Mouse (Mus musculus) limb, embryonic 12.5 days (tissue): ENCODE results near the gene 4933428M09Rik. TPM values are rescaled to one million over a fixed set of nuclear protein-coding genes. Genes with fewer than 3 reads are reported as not detected.
"Not testable (repeated sequence)": the region's sequence is repeated elsewhere in the genome, so short reads cannot be mapped to it uniquely, and the experiment has no call there.

Source experiments
- ATAC-seq: fragments of 200-750 bp; cut with Nextera tagmentation; 2 replicates; pipeline ENCODE4 v1.8.0; 2017; ENCODE audit warnings: low read depth, moderate TSS enrichment; ENCODE audit not compliant: insufficient number of reproducible peaks, insufficient read depth, low FRiP score, low TSS enrichment
- H3K27ac ChIP-seq: fragments of 300-500 bp; sonication (generic); 2 replicates; pipeline ENCODE4 v1.5.1; 2016; ENCODE audit warnings: mild to moderate bottlenecking, moderate library complexity
- H3K27me3 ChIP-seq: fragments of 300-500 bp; sonication (generic); 2 replicates; pipeline ENCODE4 v1.6.1; 2016; ENCODE audit warnings: mild to moderate bottlenecking, moderate library complexity
- H3K36me3 ChIP-seq: fragments of 300-500 bp; sonication (generic); 2 replicates; pipeline ENCODE4 v1.6.1; 2016; ENCODE audit warnings: mild to moderate bottlenecking, moderate library complexity
- H3K4me1 ChIP-seq: fragments of 300-500 bp; sonication (generic); replicated peaks from 2 replicates; pipeline ENCODE4 v1.6.1; 2016
- H3K4me2 ChIP-seq: fragments of 300-500 bp; sonication (generic); 2 replicates; pipeline ENCODE4 v1.6.1; 2016; ENCODE audit warnings: mild to moderate bottlenecking, moderate library complexity
- H3K4me3 ChIP-seq: fragments of 300-500 bp; sonication (generic); replicated peaks from 2 replicates; pipeline ENCODE4 v1.5.1; 2016; ENCODE audit warnings: mild to moderate bottlenecking
- H3K9ac ChIP-seq: fragments of 300-500 bp; sonication (generic); replicated peaks from 2 replicates; pipeline ENCODE4 v1.6.1; 2016; ENCODE audit warnings: mild to moderate bottlenecking, moderate library complexity
- H3K9me3 ChIP-seq: fragments of 300-500 bp; sonication (generic); 2 replicates; pipeline ENCODE4 v1.6.1; 2016; ENCODE audit warnings: mild to moderate bottlenecking, moderate library complexity
- WGBS: fragments of 180-500 bp; shearing (Covaris S2); methylation state at CpG from one replicate; pipeline ENCODE4 v1.1.7; 2016; 5-methylcytosine and 5-hydroxymethylcytosine counted together
- polyA plus RNA-seq: library from polyadenylated mRNA; unstranded; fragments of >200 nt; fragmentation: Nextera tagmentation; extraction: Ambion mirVana; gene quantifications from 2 replicates; pipeline ENCODE4 v1.2.1, GENCODE M21; 2016

Gene 4933428M09Rik
- not detected in 2 replicates for polyA plus RNA-seq

DNA sequence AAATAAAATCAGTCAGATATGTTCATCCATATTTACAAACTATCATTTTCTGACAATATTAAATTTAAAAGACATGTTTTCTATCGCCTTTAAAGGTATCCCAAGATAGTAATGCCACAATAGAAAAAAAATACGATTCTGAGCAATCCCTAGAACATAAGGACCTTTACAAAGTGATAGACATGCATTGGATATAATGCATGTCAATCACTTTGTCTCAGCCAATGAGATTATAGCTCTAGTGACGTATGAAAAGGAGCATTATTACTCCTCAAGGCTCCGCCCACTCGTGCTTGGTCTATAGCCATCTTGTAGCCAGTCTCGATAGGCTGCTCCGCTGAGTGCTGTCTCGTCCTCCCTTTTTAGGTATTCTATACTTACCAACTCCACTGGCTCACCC, at the start of gene 4933428M09Rik:
TSS of gene 4933428M09Rik (plus strand) at position 301 of the 400 bp plus-strand sequence.
- ATAC-seq, result no peak
- WGBS, result 91% methylated on average over 8 of the region's 8 CpGs

GRCm38 (mm10) chrX:139134031-139134430, 45.0 kb upstream of the 4933428M09Rik start:
- H3K27ac ChIP-seq, result no peak overlapping the region
- H3K9me3 ChIP-seq, result no peaks in the 10 kb centered on the region
- no peaks in the 10 kb centered on the region for H3K36me3 ChIP-seq
- WGBS, result 48% methylated on average over 4 of the region's 4 CpGs
- no peak for ATAC-seq
- no peak overlapping the region for H3K4me3 ChIP-seq
- H3K4me1 ChIP-seq, result no peaks in the 10 kb centered on the region
- H3K27me3 ChIP-seq, result peaks cover 4% of the 10 kb centered on the region
- no peak overlapping the region for H3K4me2 ChIP-seq
- H3K9ac ChIP-seq, result no peak overlapping the region

More for the DNA sequence above, at the start of gene 4933428M09Rik:
- Histone ChIP-seq H3K4me1 (no peaks in the 10 kb centered on the region), H3K36me3 (no peaks in the 10 kb centered on the region), H3K27me3 (no peaks in the 10 kb centered on the region; the same call in 1 of the 2 replicates), H3K4me3 (no peak within 1 kb of the TSS), H3K4me2 (no peak within 1 kb of the TSS), H3K9me3 (no peaks in the 10 kb centered on the region), H3K27ac (no peak within 1 kb of the TSS), H3K9ac (no peak within 1 kb of the TSS)

DNA sequence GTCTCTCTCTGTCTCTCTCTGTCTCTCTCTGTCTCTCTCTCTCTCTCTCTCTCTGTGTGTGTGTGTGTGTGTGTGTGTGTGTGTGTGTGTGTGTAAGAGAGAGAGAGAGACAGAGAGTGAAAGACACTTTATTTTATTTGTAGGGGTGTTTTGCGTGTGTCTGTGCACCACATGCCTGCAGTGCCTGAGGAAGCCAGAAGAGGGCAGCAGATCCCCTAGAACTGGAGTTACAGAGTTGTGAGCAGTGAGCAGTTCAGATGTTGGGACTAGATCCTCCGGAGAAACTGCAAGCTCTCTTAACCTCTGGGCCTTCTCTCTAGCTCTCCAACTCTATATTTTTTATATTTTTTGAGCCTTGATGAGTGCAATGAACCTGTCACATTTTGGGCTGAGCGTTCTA, 12.5 kb downstream of the 4933428M09Rik start:
- H3K27me3 ChIP-seq, ATAC-seq, H3K27ac ChIP-seq, H3K4me3 ChIP-seq, H3K4me2 ChIP-seq, H3K9ac ChIP-seq, H3K36me3 ChIP-seq, H3K9me3 ChIP-seq, H3K4me1 ChIP-seq: not testable (repeated sequence)
- 89% methylated on average over 3 of the region's 3 CpGs for WGBS

DNA sequence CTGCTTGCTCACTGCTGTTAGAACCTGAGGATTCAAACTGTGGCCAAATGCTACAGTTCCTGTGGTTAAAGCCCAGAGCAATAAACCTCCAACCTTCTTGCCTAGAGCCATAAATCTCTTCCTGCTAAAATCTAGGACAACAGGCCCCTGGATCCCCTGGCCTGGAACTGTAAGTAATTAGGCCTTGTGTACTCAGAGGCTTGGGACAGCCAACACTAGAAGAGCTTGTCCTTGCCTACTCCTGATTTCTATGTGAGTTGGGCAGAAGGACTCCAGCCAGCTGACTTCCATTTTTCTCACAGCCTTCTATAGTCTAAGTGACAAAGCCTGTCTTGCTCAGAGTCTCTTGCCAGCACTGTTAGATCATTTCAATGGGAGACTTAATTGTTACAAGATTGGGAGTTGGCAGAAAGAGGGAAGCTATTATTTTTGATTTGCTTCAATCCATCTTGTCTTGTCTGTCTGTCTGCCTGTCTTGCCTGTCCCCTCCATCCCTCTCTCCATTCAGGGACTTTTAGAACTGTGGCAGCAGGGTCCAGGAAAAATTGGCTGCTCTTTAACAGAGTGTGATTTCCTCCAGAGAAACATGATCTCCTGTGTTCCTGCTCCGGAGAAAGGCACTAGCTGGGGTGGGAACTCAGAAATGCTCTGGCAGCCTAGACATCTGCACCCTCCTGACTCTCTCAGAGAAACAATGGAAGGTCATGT, 15.7 kb downstream of the 4933428M09Rik start:
- H3K4me3 ChIP-seq, result no peak overlapping the region
- H3K27me3 ChIP-seq, result peaks cover 7% of the 10 kb centered on the region; the same call in 1 of the 2 replicates
- 33% methylated on average over 1 of the region's 1 CpGs for WGBS
- H3K4me1 ChIP-seq, result no peaks in the 10 kb centered on the region
- no peak overlapping the region for H3K9ac ChIP-seq
- H3K9me3 ChIP-seq, result no peaks in the 10 kb centered on the region
- no peaks in the 10 kb centered on the region for H3K36me3 ChIP-seq
- H3K4me2 ChIP-seq, result no peak overlapping the region
- peak overlapping the region; percentile 14 for H3K27ac ChIP-seq
- no peak; the same call in 1 of the 2 replicates for ATAC-seq

GRCm38 (mm10) chrX:139209191-139209828, 30.3 kb downstream of the 4933428M09Rik start:
- WGBS, result 85% methylated on average over 4 of the region's 4 CpGs
- not testable (repeated sequence) for H3K27ac ChIP-seq, H3K36me3 ChIP-seq, H3K27me3 ChIP-seq, H3K4me2 ChIP-seq, H3K9ac ChIP-seq, H3K4me1 ChIP-seq, H3K4me3 ChIP-seq, H3K9me3 ChIP-seq
- ATAC-seq, result peak; percentile 59; the same call in 1 of the 2 replicates

DNA sequence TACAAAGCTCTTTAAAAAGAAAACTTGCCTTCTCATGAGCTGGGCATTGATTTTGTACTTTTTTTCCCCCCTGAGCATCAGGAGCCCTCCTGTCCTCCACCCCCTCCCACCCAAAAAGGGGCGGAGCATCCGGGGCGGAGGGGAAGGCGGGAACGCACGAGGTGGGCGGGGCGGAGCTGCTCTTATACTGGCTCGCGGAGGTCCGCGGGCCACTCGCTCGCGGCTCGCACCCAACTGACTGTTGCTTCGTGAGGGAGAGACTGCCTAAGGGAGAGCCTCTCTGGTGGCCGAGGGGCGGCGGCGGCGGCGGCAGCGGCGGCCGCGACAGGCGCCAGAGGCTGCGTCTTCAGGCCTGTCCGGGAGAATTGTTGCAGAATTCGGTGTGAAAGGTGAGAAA, 30.8 kb downstream of the 4933428M09Rik start, which contains the start of gene Mum1l1:
TSS of gene Mum1l1 (plus strand) at position 214 of the 397 bp plus-strand sequence.
- Histone ChIP-seq H3K36me3 (no peaks in the 10 kb centered on the region), H3K9me3 (no peaks in the 10 kb centered on the region), H3K27me3 (peaks cover 4% of the 10 kb centered on the region), H3K4me1 (0 out of 2 replicates have a peak, but pooled peaks cover 4% of the 10 kb centered on the region), H3K27ac (peak within 1 kb of the TSS; percentile 78; the same call in 1 of the 2 replicates), H3K4me2 (peak within 1 kb of the TSS; percentile 50), H3K9ac (peak within 1 kb of the TSS; percentile 50; the same call in 1 of the 2 replicates), H3K4me3 (peak within 1 kb of the TSS; percentile 49)
- ATAC-seq, result peak; percentile 89
- 11% methylated on average over 19 of the region's 31 CpGs for WGBS

GRCm38 (mm10) chrX:139214765-139215164, 35.7 kb downstream of the 4933428M09Rik start:
- Histone ChIP-seq H3K36me3 (no peaks in the 10 kb centered on the region), H3K4me2 (no peak overlapping the region), H3K9me3 (no peaks in the 10 kb centered on the region), H3K27me3 (peaks cover 7% of the 10 kb centered on the region), H3K4me3 (no peak overlapping the region), H3K27ac (no peak overlapping the region), H3K4me1 (0 out of 2 replicates have a peak, but pooled peaks cover 4% of the 10 kb centered on the region), H3K9ac (no peak overlapping the region)
- 67% methylated on average over 4 of the region's 4 CpGs for WGBS
- no peak for ATAC-seq

DNA sequence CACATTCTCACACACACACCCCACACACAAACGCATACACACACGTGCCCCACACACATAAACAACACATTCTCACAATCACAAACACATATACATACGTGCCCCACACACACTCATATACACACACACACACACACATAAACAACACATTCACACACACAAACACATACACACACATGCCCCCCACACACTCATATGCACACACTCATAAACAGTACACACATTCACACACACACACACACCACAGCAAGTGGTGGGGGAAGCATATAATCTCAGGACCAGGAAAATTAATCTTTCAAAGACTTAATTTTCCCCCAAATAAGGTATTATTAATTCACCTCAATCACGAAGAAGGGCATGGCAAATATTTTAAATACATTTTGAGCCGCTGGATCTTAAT, 37.4 kb downstream of the 4933428M09Rik start:
- WGBS, result 76% methylated on average over 5 of the region's 5 CpGs
- H3K4me3 ChIP-seq, result no peak overlapping the region

DNA sequence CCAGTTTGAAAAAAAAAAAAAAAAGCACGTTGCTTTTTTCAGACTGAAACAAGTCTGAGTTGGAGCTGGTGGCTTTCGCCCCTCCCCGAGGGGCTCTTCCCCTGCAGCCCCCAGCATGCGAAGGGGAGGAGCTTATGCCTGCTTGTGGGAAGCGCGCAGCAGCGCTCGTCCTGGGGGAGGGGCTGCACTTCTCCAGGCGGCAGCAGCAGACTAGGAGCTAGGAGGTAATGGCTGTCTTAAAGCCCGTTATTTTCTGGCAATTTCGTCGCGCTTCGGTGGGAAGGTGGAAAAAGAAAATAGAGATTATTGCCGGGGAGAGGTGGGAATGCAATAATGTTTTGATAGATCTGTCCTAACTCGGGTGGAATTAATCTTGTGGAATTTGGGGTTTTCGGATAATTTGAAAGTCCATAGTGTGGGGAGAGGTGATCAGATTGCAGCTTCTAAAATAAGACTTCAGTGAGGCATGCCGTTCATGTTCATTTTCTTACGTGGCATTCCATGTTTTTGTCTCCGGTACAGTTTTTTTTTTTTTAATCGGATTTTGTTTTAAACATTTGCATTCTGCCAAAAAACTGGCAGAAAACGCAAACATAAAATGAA, 38.1 kb downstream of the 4933428M09Rik start:
- Histone ChIP-seq H3K36me3 (no peaks in the 10 kb centered on the region), H3K9ac (no peak overlapping the region)

More for the DNA sequence above, 37.4 kb downstream of the 4933428M09Rik start:
- no peak overlapping the region; the same call in 1 of the 2 replicates for H3K4me2 ChIP-seq
- no peak overlapping the region for H3K27ac ChIP-seq
- H3K36me3 ChIP-seq, result no peaks in the 10 kb centered on the region
- 0 out of 2 replicates have a peak, but pooled peaks cover under 1% of the 10 kb centered on the region for H3K4me1 ChIP-seq
- H3K9me3 ChIP-seq, result no peaks in the 10 kb centered on the region
- ATAC-seq, result no peak
- peaks cover 3% of the 10 kb centered on the region; the same call in 1 of the 2 replicates for H3K27me3 ChIP-seq
- no peak overlapping the region for H3K9ac ChIP-seq

DNA sequence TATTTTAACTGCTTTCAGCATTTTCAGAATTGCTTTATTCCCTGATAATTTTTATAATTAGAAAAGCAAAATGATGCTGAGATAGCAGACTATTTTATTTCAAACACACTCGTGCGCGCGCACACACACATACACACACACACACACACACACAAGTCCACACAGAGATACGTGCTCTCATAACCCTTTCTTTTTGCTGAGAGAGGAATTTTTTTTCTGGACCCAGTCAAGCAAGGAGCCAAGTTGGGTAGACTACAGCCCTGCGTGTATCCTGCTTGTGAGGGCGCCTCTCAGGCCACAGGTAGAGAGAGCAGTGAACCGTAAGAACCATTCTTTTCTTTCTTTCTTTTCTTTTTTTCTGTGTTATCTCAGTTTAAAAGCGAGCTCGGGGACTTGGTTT, 38.7 kb downstream of the 4933428M09Rik start:
- Histone ChIP-seq H3K4me1 (no peaks in the 10 kb centered on the region), H3K27me3 (peaks cover 3% of the 10 kb centered on the region; the same call in 1 of the 2 replicates), H3K4me2 (peak overlapping the region; percentile 49), H3K4me3 (peak overlapping the region; percentile 36), H3K27ac (no peak overlapping the region), H3K9ac (no peak overlapping the region), H3K36me3 (no peaks in the 10 kb centered on the region), H3K9me3 (no peaks in the 10 kb centered on the region)
- no peak for ATAC-seq
- WGBS, result 70% methylated on average over 10 of the region's 10 CpGs

More for the DNA sequence above, 38.1 kb downstream of the 4933428M09Rik start:
- peaks cover 3% of the 10 kb centered on the region; the same call in 1 of the 2 replicates for H3K27me3 ChIP-seq
- ATAC-seq, result peak; percentile 92
- no peak overlapping the region for H3K27ac ChIP-seq
- 18% methylated on average over 22 of the region's 22 CpGs for WGBS
- peak overlapping the region; percentile 36 for H3K4me3 ChIP-seq
- H3K4me1 ChIP-seq, result no peaks in the 10 kb centered on the region
- no peaks in the 10 kb centered on the region for H3K9me3 ChIP-seq
- H3K4me2 ChIP-seq, result peak overlapping the region; percentile 49

DNA sequence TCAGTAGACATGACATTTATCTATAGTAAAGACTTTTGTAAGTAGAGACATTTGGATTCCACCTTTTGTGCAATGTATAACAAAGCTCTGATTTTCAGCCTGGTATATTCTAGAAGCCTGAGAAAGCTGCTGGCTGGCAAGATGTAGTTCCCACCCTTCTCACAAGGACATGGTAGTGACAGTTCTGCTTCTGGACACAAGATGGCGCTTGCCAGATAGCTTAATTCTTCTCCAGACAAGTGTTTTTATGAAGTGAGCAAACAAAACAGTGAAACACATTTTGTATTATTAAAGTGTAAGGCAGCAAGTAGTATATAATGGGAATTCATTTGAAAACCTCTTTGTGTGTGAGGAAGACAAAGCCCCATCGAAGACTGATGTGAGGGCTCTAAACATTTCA, 40.0 kb downstream of the 4933428M09Rik start:
- H3K27ac ChIP-seq, result no peak overlapping the region
- H3K9me3 ChIP-seq, result no peaks in the 10 kb centered on the region
- H3K4me1 ChIP-seq, result no peaks in the 10 kb centered on the region
- no peak overlapping the region for H3K4me2 ChIP-seq
- no peak overlapping the region for H3K9ac ChIP-seq
- ATAC-seq, result no peak
- no peaks in the 10 kb centered on the region for H3K36me3 ChIP-seq
- H3K4me3 ChIP-seq, result no peak overlapping the region
- H3K27me3 ChIP-seq, result peaks cover 3% of the 10 kb centered on the region; the same call in 1 of the 2 replicates
- 39% methylated on average over 2 of the region's 2 CpGs for WGBS
